Mouse (Mus musculus): ENCODE measurements around the gene Znhit2.

- TF ChIP-seq POLR2A (IDR thresholded peaks at IDR 0.05; ENCODE audit: control insufficient read depth, extremely low read depth, insufficient read depth, low read length, poor library complexity), result no peak
- TF ChIP-seq CTCF (IDR thresholded peaks at IDR 0.05; ENCODE audit: borderline replicate concordance, control insufficient read depth, extremely low read depth, insufficient read depth, low read length, poor library complexity), result no peak
These were observed 15.8 kb downstream of the Znhit2 start, which contains the start of gene Vps51 for GRCm38 (mm10) chr19:6076564-6077393.
